Mouse (Mus musculus) cerebellum, adult 2 months (tissue): ENCODE data around the gene Sema5a. TPM values are rescaled to one million over a fixed set of nuclear protein-coding genes. Genes with fewer than 3 reads are reported as not detected.

Experiments
- DNase-seq, 2 experiments: peaks; one replicate each; pipeline ENCODE4 v3.0.0; 2021
- H3K27ac ChIP-seq: fragments of 200-500 bp; 2 replicates; pipeline ENCODE4 v1.5.1; 2012; ENCODE audit warnings: low read length, control low read depth, inconsistent platforms; ENCODE audit not compliant: insufficient read depth
- H3K27me3 ChIP-seq: fragments of 200-500 bp; 2 replicates; pipeline ENCODE4 v1.6.1; 2012; ENCODE audit warnings: inconsistent platforms, mild to moderate bottlenecking, low read length, moderate library complexity; ENCODE audit not compliant: control insufficient read depth, insufficient read depth
- H3K4me1 ChIP-seq: fragments of 200-500 bp; 2 replicates; pipeline ENCODE4 v1.6.1; 2011; ENCODE audit warnings: low read length; ENCODE audit not compliant: control insufficient read depth, insufficient read depth
- H3K4me3 ChIP-seq: fragments of 200-500 bp; replicated peaks from 2 replicates; pipeline ENCODE3; 2011; ENCODE audit warnings: mild to moderate bottlenecking, low read depth, low read length, control low read depth; ENCODE audit not compliant: insufficient read depth
- CTCF ChIP-seq: fragments of 200-500 bp; IDR thresholded peaks from 2 replicates; pipeline ENCODE4 v1.5.1; 2011; ENCODE audit warnings: low read depth, mild to moderate bottlenecking, control low read depth, low read length, moderate library complexity, borderline replicate concordance; ENCODE audit not compliant: insufficient read depth
- POLR2A ChIP-seq: fragments of 200-500 bp; IDR thresholded peaks from 2 replicates; pipeline ENCODE4 v1.6.1; 2011; ENCODE audit warnings: low read length, control low read depth, borderline replicate concordance; ENCODE audit not compliant: insufficient read depth
- WGBS: fragments of 180-500 bp; shearing (Covaris S2); methylation state at CpG from one replicate; pipeline ENCODE4 v1.1.7; 2018; 5-methylcytosine and 5-hydroxymethylcytosine counted together
- polyA plus RNA-seq: library from polyadenylated mRNA; depleted of rRNA; stranded (reverse); fragments of >200 nt; gene quantifications from 2 replicates; pipeline ENCODE4 v1.2.3, GENCODE M21; 2012

Gene Sema5a
- polyA plus RNA-seq, 1 experiment: 11.1 TPM

- peaks cover 4% of the 10 kb centered on the region; the same call in 1 of the 2 replicates for H3K4me1 ChIP-seq
- no peak for TF ChIP-seq CTCF
- no peak for TF ChIP-seq POLR2A
- H3K4me3 ChIP-seq: no peak overlapping the region
- peak in 1 of 2 experiments; percentile 60 for DNase-seq
- WGBS: 47% methylated on average over 12 of the region's 12 CpGs
- no peaks in the 10 kb centered on the region for H3K27me3 ChIP-seq
- no peak overlapping the region for H3K27ac ChIP-seq
Measured at GRCm38 (mm10) chr15:32623037-32623739, 378.6 kb downstream of the Sema5a start.

DNA sequence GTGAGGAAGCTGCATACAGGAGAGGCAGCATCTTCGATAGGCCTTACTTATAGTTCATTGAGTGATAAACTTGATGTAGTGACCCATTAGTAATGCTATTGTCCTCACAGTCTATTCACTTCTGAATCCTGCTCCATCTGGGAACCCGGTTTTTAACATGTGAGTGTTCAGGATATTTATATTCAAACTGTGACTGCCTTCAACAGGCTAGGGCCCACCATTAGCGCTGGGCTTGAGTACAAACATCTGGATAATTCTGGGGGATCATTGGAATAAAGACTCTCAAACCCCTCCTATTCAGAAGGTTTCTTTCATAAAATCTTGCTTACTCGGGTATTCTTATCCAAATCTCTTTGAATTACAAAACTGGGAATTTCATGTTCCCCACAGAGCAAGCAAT lies 379.5 kb downstream of the Sema5a start:
- no peak overlapping the region for H3K4me3 ChIP-seq
- H3K27me3 ChIP-seq: no peaks in the 10 kb centered on the region
- 96% methylated on average over 4 of the region's 4 CpGs for WGBS
- peaks cover 4% of the 10 kb centered on the region; the same call in 1 of the 2 replicates for H3K4me1 ChIP-seq
- no peak overlapping the region for H3K27ac ChIP-seq
- DNase-seq: no peak
- TF ChIP-seq POLR2A: no peak
- TF ChIP-seq CTCF: no peak

GRCm38 (mm10) chr15:32626031-32626430 lies 381.4 kb downstream of the Sema5a start:
- no peak for DNase-seq
- H3K27me3 ChIP-seq: no peaks in the 10 kb centered on the region
- peaks cover 4% of the 10 kb centered on the region; the same call in 1 of the 2 replicates for H3K4me1 ChIP-seq
- H3K27ac ChIP-seq: no peak overlapping the region
- TF ChIP-seq CTCF: no peak
- no peak for TF ChIP-seq POLR2A
- no peak overlapping the region for H3K4me3 ChIP-seq
- 90% methylated on average over 2 of the region's 2 CpGs for WGBS

GRCm38 (mm10) chr15:32633713-32634112 lies 389.1 kb downstream of the Sema5a start:
- Histone ChIP-seq H3K4me1 (no peaks in the 10 kb centered on the region), H3K4me3 (no peak overlapping the region), H3K27ac (no peak overlapping the region), H3K27me3 (no peaks in the 10 kb centered on the region)
- WGBS: 88% methylated on average over 8 of the region's 8 CpGs
- no peak for DNase-seq
- no peak for TF ChIP-seq POLR2A
- no peak for TF ChIP-seq CTCF

GRCm38 (mm10) chr15:32637879-32638278 lies 393.3 kb downstream of the Sema5a start:
- 86% methylated on average over 3 of the region's 3 CpGs for WGBS
- no peak overlapping the region for H3K27ac ChIP-seq
- no peaks in the 10 kb centered on the region for H3K27me3 ChIP-seq
- DNase-seq: no peak
- no peaks in the 10 kb centered on the region for H3K4me1 ChIP-seq
- no peak overlapping the region for H3K4me3 ChIP-seq
- no peak for TF ChIP-seq POLR2A
- no peak for TF ChIP-seq CTCF

- Histone ChIP-seq H3K27me3 (no peaks in the 10 kb centered on the region), H3K27ac (no peak overlapping the region), H3K4me3 (no peak overlapping the region), H3K4me1 (no peaks in the 10 kb centered on the region)
- no peak for DNase-seq
- TF ChIP-seq POLR2A (no peak), CTCF (no peak)
- WGBS: 48% methylated on average over 1 of the region's 1 CpGs
Measured at GRCm38 (mm10) chr15:32647061-32647687, 402.6 kb downstream of the Sema5a start.

DNA sequence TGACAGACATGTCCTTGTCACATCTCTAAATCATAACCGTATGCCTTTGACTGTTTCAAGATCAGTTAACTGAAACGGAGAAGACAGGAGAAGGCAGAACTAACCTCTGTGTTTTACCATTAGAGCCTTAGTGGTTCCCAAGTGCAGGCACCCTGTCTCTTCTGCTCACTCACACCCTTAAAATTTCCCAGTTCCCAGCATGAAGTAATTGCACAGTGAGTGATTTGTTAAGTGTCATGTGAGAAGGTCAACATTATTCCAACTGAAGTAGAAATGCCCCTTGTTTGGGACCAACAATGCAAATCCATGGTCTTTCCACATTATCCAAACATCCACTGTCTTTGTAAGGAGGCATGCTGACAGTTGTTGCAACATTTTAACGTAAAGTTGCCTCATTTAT lies 409.4 kb downstream of the Sema5a start:
- no peak for TF ChIP-seq CTCF
- no peak for TF ChIP-seq POLR2A
- Histone ChIP-seq H3K27me3 (no peaks in the 10 kb centered on the region; the same call in 1 of the 2 replicates), H3K4me3 (no peak overlapping the region), H3K27ac (no peak overlapping the region), H3K4me1 (no peaks in the 10 kb centered on the region)
- 84% methylated on average over 3 of the region's 3 CpGs for WGBS
- no peak for DNase-seq

DNA sequence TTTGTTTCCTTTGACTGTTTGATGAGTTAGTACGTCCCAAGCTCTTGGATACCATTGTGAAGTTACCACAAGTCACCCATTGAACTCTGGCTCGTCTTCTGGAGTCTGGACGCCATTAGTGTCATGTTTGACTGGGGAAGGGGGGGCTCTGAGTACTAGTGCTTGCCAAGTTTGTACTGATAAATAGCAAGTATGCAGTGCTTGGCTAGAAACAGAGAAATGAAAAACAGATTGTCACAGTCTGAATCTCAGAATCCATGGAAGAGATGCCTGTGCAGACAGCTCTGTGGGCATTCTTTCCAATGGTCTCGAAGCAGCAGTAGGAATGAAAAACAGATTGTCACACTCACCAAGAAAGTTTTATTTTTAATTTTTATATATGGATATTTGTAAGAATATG lies 411.4 kb downstream of the Sema5a start:
- Histone ChIP-seq H3K4me3 (no peak overlapping the region), H3K27me3 (no peaks in the 10 kb centered on the region; the same call in 1 of the 2 replicates), H3K27ac (no peak overlapping the region), H3K4me1 (no peaks in the 10 kb centered on the region)
- WGBS: 52% methylated on average over 4 of the region's 4 CpGs
- DNase-seq: no peak
- TF ChIP-seq CTCF: no peak
- no peak for TF ChIP-seq POLR2A
